In genomic region chr14:39473771-39474211, GRCm38 (mm10) we compare ENCODE assay signal across 9 mouse cellular contexts. TPM values are rescaled to one million over a fixed set of nuclear protein-coding genes. Genes with fewer than 3 reads are reported as not detected.
DNase-seq lines count a peak whose midpoint lies in the region; ATAC-seq and TF ChIP-seq lines count a peak whose summit lies in the region.
"Had no signal": no experiment of that assay in that cellular context is flagged by ENCODE, and none has a peak within 500 bp of the region (broad histone marks: within the 10 kb centered on the region; RNA-seq: fewer than 3 reads in every experiment).

No protein-coding gene starts in this region.

- peak; percentile 11 for TF ChIP-seq CTCF in left cerebral cortex, adult 2 months (IDR thresholded peaks at IDR 0.05)

- H3K4me3 ChIP-seq in forebrain, embryonic 15.5 days: peak overlapping the region; percentile 88
- peak overlapping the region; percentile 67 for H3K4me3 ChIP-seq in left cerebral cortex, adult 2 months
- peak overlapping the region; percentile 73 for H3K4me3 ChIP-seq in neural tube, embryonic 13.5 days

- H3K27ac ChIP-seq in forebrain, embryonic 15.5 days (replicated peaks): peak overlapping the region; percentile 92
- H3K27ac ChIP-seq in left cerebral cortex, adult 2 months: peak overlapping the region; percentile 97
- peak overlapping the region; percentile 97 for H3K27ac ChIP-seq in neural tube, embryonic 13.5 days (replicated peaks)

- H3K4me2 ChIP-seq in forebrain, embryonic 15.5 days (replicated peaks): peak overlapping the region; percentile 90
- H3K4me2 ChIP-seq in neural tube, embryonic 13.5 days: peak overlapping the region; percentile 76

- peak overlapping the region; percentile 84 for H3K9ac ChIP-seq in forebrain, embryonic 15.5 days (replicated peaks)
- H3K9ac ChIP-seq in neural tube, embryonic 13.5 days: peak overlapping the region; percentile 88

- no peaks in the 10 kb centered on the region for H3K36me3 ChIP-seq in forebrain, embryonic 15.5 days
- H3K36me3 ChIP-seq in neural tube, embryonic 13.5 days: no peaks in the 10 kb centered on the region

- no peaks in the 10 kb centered on the region for H3K9me3 ChIP-seq in forebrain, embryonic 15.5 days
- no peaks in the 10 kb centered on the region for H3K9me3 ChIP-seq in neural tube, embryonic 13.5 days

- intact Hi-C loops in left cerebral cortex, adult 2 months (cut with DNase I): loop anchor here (5.0 kb wide), 1 partner anchor 366 kb away; no protein-coding TSS in a partner anchor

- H3K4me1 ChIP-seq in forebrain, embryonic 15.5 days: peaks cover 9% of the 10 kb centered on the region
- H3K4me1 ChIP-seq in neural tube, embryonic 13.5 days (replicated peaks): peaks cover 35% of the 10 kb centered on the region

- under 1% methylated on average over 27 of the region's 27 CpGs for WGBS in forebrain, embryonic 15.5 days
- WGBS in neural tube, embryonic 13.5 days: 1% methylated on average over 27 of the region's 27 CpGs

- peak; percentile 27 for ATAC-seq in forebrain, embryonic 15.5 days (replicated peaks)
- peak; percentile 57 for ATAC-seq in neural tube, embryonic 13.5 days (ENCODE audit: low read depth)

- no peaks in the 10 kb centered on the region for H3K27me3 ChIP-seq in forebrain, embryonic 15.5 days
- peaks cover 55% of the 10 kb centered on the region for H3K27me3 ChIP-seq in neural tube, embryonic 13.5 days

- peak; percentile 6 for DNase-seq in adrenal gland, postnatal 10 days
- no peak for DNase-seq in adrenal gland, postnatal 4 days (ENCODE audit: low spot score in 2 of 2)
- peak; percentile 52 for DNase-seq in cerebellum, adult 11 months
- peak; percentile 56 to 68 for DNase-seq in left cerebral cortex, adult 2 months (ENCODE audit: extremely low spot score in 1 of 2, low spot score in 2 of 2)
- DNase-seq in urinary bladder, postnatal 36 days (ENCODE audit: low spot score in 2 of 2): no peak
- no peak for DNase-seq in gastrocnemius, adult 18-20 months (ENCODE audit: low spot score)

RNA-seq across cellular contexts. Expression of gene Nrg3, which starts 0.9 kb away (rescaled TPM):
- 1 to 10 TPM; 3.1 to 4.3 TPM for total RNA-seq in adrenal gland, postnatal 10 days (2021)
- 1 to 10 TPM; 7.0 to 7.5 TPM for total RNA-seq in adrenal gland, postnatal 4 days (2021)
- polyA plus RNA-seq in forebrain, embryonic 15.5 days (2015; fragmentation: Nextera tagmentation; extraction: Ambion mirVana): 11.4 and 11.8 TPM in 2 replicates
- 10 to 100 TPM; 73.3 to 76.3 TPM for total RNA-seq in left cerebral cortex, adult 2 months (2021)
- polyA plus RNA-seq in neural tube, embryonic 13.5 days (2015; fragmentation: Nextera tagmentation; extraction: Ambion mirVana): 8.2 and 8.6 TPM in 2 replicates
- total RNA-seq in gastrocnemius, adult 18-20 months (2021): not detected
- total RNA-seq: neutrophil, adult 5-6 weeks had no signal

Comparison
In these comparisons a context has a peak if more than half of its experiments do, and no peak if none do; other contexts are left out.
1. DNase-seq: peak in adrenal gland, postnatal 10 days (single experiment), cerebellum, adult 11 months (single experiment) and left cerebral cortex, adult 2 months (2 of 2); none in adrenal gland, postnatal 4 days (0 of 2), urinary bladder, postnatal 36 days (0 of 2) and gastrocnemius, adult 18-20 months (single experiment).
2. RNA of gene Nrg3, which starts 0.9 kb away (total RNA-seq): 73.3 to 76.3 TPM in left cerebral cortex, adult 2 months; 7.0 to 7.5 TPM in adrenal gland, postnatal 4 days, 3.1 to 4.3 TPM in adrenal gland, postnatal 10 days and not detected in gastrocnemius, adult 18-20 months; every median in the first group is over 4 times any median in the second.
3. Peak in every context shown above with its lines, with median percentiles within 50 percentile points of each other: H3K27ac ChIP-seq and H3K4me3 ChIP-seq.